Mouse (Mus musculus) G1E-ER4 (cell line): ENCODE data around the gene Ankrd11. TPM values are rescaled to one million over a fixed set of nuclear protein-coding genes. Genes with fewer than 3 reads are reported as not detected.

Experiments
- GATA1 ChIP-seq: IDR thresholded peaks from one replicate; pipeline ENCODE4 v1.8.0; 2012; ENCODE audit warnings: low read length, inconsistent platforms
- polyA plus RNA-seq: library from polyadenylated mRNA; stranded (reverse); fragments of >175 nt; gene quantifications from 2 replicates; pipeline ENCODE4 v1.2.3, GENCODE M21; 2012

The Ankrd11 gene
- polyA plus RNA-seq, 1 experiment, result 137 TPM

DNA sequence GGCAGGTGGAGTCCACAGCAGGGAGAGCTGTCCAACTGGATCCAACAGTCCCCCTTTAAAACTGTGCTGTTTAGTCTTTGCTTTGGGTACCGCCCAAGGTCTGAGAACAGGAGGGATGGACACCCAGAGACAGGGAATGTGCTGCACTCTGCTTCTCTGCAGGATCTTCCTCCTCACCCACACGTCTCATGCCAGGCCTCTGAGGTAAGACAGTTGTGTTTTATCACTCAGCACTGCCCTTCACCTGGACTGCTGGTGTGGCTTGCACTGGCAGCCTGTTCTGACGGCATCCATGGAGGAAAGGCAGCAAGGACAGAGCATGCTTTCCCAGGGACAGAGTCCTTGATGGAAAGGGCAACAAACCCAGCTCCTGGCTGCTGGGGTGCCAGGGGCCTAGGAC lies 139.5 kb downstream of the Ankrd11 start:
- no peak for TF ChIP-seq GATA1

DNA sequence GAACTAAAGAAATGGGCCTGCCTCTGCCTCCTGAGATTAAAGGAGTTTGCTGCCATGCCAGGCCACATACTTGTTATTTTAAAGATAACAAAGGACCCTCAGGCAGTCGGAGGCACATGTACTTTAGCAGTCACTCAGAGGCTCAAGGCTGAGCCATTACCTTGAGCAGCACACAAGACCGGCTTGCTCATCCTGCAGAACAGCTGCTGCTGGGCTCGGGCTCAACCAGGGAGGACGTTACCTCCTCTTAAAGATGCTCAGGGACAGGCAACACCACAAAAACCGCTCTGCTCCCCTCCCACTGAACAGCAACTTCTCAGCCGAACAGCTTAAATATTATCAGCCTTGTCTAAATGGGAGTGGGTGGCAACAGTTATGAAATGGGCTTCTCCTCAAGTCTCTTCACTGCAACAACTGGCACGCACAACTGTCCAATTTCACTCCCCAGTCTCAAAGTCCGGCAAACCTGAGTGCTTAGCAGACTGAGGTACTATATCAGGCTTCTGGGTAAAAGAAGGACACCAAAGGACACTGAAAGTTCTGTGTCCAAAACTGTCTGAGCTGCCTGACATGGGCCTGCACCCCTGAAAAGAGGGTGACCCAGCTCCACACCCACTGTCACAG lies 140.1 kb downstream of the Ankrd11 start:
- TF ChIP-seq GATA1, result no peak

DNA sequence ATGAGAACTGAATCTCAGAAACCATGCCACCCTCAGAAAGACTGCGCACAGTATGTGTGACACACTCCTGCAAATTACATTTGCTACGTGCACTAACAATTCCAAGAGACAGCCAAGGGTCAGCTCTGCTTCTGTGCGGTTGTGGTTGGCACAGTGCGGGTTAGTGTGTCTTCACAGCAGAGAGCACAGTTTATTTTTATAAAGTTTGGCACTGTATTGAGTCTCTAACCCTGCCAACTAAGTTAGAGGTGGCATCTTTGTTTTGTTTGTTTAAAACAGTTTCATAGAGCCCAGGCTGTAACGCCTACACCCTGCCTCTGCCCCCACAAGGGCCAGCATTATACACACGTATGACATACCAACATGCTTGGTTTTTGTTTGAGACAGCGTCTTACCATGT lies 140.6 kb downstream of the Ankrd11 start:
- no peak for TF ChIP-seq GATA1

DNA sequence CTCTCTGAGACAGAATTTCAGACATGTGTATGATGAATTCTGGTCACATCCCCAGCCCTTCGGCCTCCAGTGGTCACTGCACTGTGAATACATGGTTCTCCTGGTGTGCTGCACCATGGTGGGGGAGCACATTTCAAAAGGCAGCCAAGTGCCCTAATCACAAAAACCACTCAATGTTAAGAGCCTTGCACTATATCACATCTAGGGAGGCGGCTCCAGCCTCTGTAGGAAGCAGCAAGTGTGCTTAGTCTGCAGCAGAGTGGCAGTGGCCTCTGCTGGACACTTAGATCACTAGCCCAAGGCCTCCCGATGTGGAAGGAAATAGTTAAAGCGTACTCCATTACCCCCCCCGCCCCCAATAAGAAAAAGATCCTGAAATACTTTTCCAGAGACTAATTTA lies 143.0 kb downstream of the Ankrd11 start:
- TF ChIP-seq GATA1, result no peak

DNA sequence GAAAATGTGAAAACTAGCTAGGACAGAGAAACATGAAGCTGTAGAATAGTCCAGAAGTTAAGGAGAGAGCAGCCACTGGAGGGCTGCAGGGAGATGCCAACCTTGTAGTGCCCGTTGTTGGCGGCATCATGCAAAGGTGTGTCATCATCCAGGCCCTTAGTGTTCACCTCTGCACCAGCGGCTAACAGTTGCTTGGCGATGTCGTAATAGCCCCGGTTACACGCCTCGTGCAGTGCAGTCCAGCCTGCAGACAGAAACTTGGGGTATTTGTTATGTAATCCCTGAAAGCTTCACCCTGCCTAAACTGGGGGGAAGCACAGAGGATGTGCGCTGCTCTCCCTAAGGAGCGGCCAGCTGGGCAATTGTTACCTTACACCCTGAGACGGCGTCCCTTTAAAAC lies 143.6 kb downstream of the Ankrd11 start:
- no peak for TF ChIP-seq GATA1

DNA sequence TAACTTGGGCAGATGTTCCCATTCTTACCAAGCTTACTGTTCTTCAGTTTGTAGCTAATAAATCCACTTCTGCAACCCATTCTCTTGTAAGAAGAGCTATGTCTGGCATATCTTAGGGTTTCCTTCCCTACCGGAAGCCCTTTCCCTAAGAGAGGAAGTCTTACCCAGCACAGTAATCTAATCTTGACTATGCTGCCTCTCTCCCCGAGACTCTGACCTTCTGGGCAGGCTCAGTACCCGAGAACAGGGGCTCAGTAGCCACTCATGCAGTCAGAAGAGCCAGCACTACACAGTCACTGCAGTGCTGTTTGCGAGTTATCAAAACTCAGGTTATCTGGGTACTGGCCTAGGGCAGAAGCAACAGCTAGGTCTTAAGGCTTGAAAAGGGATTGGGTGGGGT lies 144.1 kb downstream of the Ankrd11 start:
- no peak for TF ChIP-seq GATA1

DNA sequence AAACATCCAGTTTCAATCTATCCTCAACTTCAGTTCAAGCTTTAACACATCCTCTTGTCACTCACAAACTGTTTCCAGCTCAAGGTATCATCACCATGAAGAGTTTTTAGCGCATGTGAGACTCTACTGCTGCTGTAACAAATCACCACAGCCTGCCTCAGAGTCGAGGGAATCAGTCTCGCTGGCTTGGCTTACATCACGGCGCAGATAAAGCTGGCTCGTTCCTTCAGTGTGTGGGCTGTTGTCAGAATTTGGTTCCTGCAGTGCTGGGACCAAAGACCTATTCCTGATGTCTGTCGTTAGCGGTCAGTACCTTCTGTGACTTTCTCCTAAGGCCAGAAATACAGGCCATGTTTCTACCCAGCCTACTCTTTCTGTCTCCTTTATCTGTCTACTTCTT lies 144.9 kb downstream of the Ankrd11 start:
- TF ChIP-seq GATA1, result no peak

DNA sequence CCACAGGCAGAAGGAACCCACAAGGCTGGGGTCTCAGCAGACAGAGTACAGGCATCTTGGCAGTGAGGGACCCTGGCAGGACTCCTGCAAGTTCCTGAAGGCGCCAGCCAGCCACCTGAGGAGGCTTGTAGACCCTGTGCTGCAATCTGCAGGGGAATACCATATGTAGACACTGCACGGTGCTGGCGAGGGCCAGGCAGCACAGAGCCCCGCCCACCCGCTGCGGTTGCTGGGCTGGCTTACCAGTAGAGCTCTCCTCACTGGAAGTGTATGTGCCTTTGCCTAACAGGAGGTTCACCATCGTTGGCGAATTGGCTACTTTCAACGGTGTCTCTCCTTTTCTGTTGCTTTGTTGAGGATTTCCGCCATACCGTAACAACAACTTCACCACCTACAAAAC lies 145.8 kb downstream of the Ankrd11 start:
- TF ChIP-seq GATA1, result no peak

DNA sequence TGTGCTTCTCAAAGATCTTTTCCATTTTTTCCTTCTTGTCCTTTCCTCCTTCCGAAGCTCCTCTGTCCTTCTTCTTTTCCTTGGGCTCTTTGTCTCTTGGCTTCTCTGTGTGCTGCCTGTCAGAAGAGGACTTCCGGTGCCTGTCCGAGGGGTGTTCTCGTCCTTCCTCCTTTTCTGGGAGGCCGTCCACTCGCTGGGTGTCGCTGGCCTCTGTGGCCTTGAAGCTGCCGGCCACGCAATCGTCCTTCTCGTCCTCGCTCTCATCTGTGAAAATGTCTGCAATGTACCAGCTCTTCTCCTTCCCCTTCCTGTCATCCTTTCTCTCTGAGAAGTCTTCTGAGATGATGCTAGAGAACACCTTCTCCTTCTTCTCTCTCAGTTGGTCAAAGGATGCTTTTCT lies 148.6 kb downstream of the Ankrd11 start:
- no peak for TF ChIP-seq GATA1

DNA sequence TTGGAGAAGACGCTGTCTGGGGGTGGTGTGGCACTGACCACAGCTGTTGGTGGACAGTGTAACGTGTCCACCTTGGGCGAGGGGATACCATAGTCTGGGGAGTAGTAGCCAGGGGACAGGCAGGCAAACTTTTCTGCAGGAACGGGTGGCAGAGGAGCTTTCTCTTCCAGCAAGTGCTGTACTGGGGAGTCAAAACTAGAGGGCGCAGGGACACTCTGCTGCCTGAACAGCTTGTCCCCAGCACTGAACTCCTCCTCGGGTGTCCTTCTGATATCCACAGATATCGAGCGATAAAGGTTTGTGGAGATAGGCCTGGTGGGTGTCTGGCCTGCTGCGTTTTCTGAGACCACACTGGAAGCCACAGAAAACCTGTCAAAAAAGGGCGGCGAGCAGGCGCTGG lies 150.6 kb downstream of the Ankrd11 start:
- no peak for TF ChIP-seq GATA1

DNA sequence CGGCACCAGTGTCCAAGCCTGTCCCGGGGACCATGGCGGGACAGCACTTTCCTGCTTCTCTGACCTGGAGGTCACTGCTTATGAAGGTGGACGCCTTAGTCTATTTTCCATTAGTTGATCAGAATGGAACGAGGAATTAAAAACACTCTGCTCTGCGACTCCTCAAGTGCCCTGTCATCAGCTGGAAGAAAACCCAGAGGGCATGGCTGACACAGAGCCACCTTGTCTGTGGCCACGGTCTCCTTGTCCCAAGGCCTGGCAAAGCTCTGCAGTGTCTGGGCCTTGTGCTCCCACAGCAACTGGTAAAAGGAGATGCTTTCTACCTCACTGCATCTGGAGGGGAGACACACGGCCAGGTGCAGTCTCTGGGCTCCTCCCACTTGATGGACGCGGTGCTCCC lies 158.4 kb downstream of the Ankrd11 start:
- no peak for TF ChIP-seq GATA1

DNA sequence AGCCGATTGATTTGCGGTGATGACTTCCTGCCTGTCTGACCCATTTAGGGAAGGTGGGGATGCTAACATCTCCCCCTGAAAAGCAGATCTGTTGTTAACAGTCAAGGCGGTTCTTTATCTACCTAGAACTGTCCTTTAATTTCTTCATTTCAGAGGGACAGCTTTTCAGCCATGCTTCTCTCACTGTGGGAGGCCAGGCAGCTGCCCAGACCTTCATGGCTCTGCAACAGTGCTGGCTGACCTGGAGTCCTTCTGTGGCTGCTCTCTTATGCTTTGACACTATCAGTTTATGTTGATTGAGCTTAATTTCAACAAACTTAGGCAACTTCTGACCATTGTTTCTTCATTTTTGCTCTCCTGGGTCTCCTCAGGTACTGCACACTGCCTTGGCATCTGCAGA lies 161.8 kb downstream of the Ankrd11 start:
- no peak for TF ChIP-seq GATA1

DNA sequence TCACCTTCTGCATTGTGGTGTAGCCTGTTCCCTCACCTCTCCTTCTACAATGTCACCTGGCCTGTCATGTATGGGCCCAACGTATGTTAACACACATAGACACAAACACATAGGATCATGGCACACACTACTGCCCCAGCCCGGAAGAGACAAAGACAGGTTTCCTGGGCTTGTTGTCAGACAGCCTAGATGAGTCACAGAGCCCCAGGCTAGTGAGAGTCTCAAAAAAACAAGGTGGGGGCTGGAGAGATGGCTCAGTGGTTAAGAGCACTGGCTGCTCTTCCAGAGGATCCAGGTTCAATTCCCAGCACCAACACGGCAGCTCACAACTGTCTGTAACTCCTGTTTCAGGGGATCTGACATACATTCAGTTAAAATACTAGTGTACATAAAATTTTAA lies 163.8 kb downstream of the Ankrd11 start:
- no peak for TF ChIP-seq GATA1

DNA sequence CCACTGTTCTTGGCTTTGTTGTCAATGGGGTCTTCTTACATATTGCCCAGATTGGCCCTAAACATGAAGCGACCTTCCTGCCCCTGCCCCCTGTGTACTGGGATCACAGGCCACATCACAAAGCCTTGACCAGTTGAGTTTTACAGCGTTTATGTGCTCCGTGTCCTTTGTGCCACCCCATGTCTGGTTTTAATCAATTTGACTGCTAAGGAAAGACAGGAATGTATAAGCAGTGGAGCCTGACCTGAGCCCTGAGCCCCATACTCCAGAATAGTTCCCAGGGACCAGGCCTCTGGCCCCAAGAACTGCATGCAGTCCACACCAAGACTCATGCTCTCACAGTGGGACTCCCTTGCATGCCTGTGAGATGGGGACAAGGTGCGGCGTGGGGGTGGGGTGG lies 166.9 kb downstream of the Ankrd11 start:
- no peak for TF ChIP-seq GATA1

DNA sequence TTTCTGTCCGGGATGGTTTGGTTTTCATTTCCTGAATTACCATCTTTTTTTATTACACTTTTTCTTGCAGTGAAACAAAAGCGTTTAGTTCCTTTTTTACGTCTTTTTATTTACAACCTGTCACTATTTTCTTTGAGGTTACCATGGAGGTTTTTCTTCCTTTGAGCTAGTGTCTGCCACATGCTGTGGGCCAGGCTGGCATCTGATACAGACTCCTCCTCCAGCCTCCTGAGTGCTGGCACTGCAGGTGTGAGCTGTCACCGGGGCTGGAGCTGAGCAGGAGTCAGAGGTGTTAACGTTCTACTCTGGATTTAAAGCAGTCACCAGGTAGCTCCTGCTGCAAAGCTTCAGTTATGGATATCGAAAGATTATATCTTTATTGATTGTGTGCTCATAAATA lies 168.9 kb downstream of the Ankrd11 start:
- TF ChIP-seq GATA1, result no peak

DNA sequence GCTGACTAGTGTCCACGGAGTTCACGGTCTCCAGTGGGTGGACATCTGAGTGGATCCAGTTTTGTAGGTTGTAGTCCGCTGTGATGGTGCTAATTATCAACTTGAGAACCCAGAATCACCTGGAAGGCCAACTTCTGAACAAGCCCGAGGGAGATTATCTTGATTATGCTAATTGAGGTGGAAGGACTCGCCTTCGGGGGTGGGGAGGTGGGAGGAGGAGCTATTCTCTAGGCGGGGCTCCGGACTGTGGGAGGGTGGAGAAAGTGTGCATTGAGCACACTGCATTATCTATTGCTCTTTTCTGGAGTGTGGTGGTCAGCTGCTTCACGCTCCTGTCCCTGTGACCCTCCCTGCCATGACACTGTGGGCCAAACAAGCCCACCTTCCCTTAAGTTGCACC lies 170.4 kb downstream of the Ankrd11 start:
- no peak for TF ChIP-seq GATA1

DNA sequence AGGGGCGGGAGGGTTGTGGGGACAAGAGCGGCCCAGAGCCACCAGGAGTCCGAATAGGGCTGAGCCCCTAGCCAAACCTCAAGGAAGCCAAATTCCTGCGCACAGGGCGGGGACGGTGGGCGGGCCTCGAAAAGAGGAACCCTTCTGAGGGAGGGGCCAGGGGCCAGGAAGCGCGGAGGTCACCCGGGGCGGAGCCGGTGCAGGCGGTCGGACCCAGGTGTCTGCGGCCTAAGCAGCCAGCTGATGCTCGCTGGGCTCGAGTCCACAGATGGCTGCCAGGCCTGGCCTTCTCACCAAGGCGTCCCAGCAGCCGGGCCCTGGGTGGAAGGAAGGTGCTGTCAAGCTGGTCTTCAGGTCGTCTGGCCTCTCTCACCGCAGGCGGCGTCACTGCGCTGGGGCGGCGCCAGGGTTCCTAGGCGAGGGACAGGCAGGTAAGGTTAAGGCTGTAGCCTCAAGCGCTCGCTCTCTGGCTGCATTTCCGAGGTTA lies 171.7 kb downstream of the Ankrd11 start:
- no peak for TF ChIP-seq GATA1

DNA sequence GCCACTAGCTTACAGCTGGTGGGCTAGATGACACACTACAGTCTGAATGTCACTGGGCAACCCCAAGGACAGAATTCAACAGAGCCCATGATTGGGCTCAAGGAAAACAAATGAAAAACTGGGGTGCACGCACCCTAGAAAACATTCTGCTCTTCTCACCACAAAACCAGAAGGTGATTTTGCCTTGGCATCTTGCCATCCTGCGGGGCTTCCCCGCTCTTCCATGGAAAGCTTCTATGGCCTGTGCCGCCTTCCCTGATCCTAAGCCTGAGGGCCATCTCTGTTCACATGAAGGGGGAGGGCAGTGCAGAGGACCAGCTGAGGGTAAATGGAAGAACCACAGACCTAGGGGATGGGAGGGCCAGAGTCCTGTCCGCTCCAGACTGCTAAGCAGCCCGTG lies 174.1 kb downstream of the Ankrd11 start:
- no peak for TF ChIP-seq GATA1
